Mouse (Mus musculus) embryonic facial prominence, embryonic 10.5 days (tissue): Measurements from ENCODE around the gene Zfp580. TPM values are rescaled to one million over a fixed set of nuclear protein-coding genes. Genes with fewer than 3 reads are reported as not detected.
"Not testable (repeated sequence)": the region's sequence is repeated elsewhere in the genome, so short reads cannot be mapped to it uniquely, and the experiment has no call there.

Experiments used
- DNase-seq: peaks from one replicate; pipeline ENCODE4 v3.0.0-alpha.2; 2017; ENCODE audit warnings: low spot score
- H3K27ac ChIP-seq: fragments of 300-500 bp; sonication (generic); replicated peaks from 2 replicates; pipeline ENCODE4 v1.5.1; 2016; ENCODE audit warnings: mild to moderate bottlenecking
- H3K27me3 ChIP-seq: fragments of 300-500 bp; sonication (generic); replicated peaks from 2 replicates; pipeline ENCODE4 v1.6.1; 2016; ENCODE audit warnings: low read depth, mild to moderate bottlenecking; ENCODE audit not compliant: poor library complexity, severe bottlenecking
- H3K36me3 ChIP-seq: fragments of 300-500 bp; sonication (generic); replicated peaks from 2 replicates; pipeline ENCODE4 v1.6.1; 2016; ENCODE audit warnings: mild to moderate bottlenecking, moderate library complexity
- H3K4me1 ChIP-seq: fragments of 300-500 bp; sonication (generic); 2 replicates; pipeline ENCODE4 v1.6.1; 2016
- H3K4me3 ChIP-seq: fragments of 300-500 bp; sonication (generic); 2 replicates; pipeline ENCODE4 v1.5.1; 2016; ENCODE audit warnings: mild to moderate bottlenecking, moderate library complexity
- H3K9me3 ChIP-seq: fragments of 300-500 bp; sonication (generic); 2 replicates; pipeline ENCODE4 v1.6.1; 2016; ENCODE audit warnings: mild to moderate bottlenecking
- WGBS: fragments of 180-500 bp; shearing (Covaris S2); methylation state at CpG from one replicate; pipeline ENCODE4 v1.1.7; 2016; 5-methylcytosine and 5-hydroxymethylcytosine counted together
- polyA plus RNA-seq: library from polyadenylated mRNA; unstranded; fragments of >200 nt; fragmentation: Nextera tagmentation; extraction: Ambion mirVana; gene quantifications from 2 replicates; pipeline ENCODE4 v1.2.1, GENCODE M21; 2016

Zfp580 gene
- polyA plus RNA-seq, 1 experiment from 2014 or later, result 33.9 TPM

GRCm38 (mm10) chr7:5019576-5019975 lies 31.8 kb upstream of the Zfp580 start:
- Histone ChIP-seq H3K27ac (peak overlapping the region; percentile 98), H3K4me3 (peak overlapping the region; percentile 93), H3K4me1 (peaks cover 27% of the 10 kb centered on the region), H3K36me3 (peaks cover 46% of the 10 kb centered on the region)
- H3K9me3 ChIP-seq, H3K27me3 ChIP-seq, DNase-seq: not testable (repeated sequence)
- 29% methylated on average over 8 of the region's 8 CpGs for WGBS

GRCm38 (mm10) chr7:5020000-5020681 lies 31.2 kb upstream of the Zfp580 start, which contains the start of the genes Zfp865 and Ccdc106:
Gene Zfp865, plus strand, starts transcription at chr7:5020376.
Gene Ccdc106, plus strand, starts transcription at chr7:5020553.
- Histone ChIP-seq H3K9me3 (peaks cover 8% of the 10 kb centered on the region; the same call in 1 of the 2 replicates), H3K4me1 (peaks cover 27% of the 10 kb centered on the region), H3K27me3 (no peaks in the 10 kb centered on the region), H3K36me3 (peaks cover 52% of the 10 kb centered on the region), H3K4me3 (peak within 1 kb of the TSS; percentile 93), H3K27ac (peak within 1 kb of the TSS; percentile 98)
- DNase-seq, result peak; percentile 100
- WGBS, result under 1% methylated on average over 49 of the region's 49 CpGs

GRCm38 (mm10) chr7:5020685-5021084 lies 30.7 kb upstream of the Zfp580 start:
- no peak for DNase-seq
- Histone ChIP-seq H3K27me3 (no peaks in the 10 kb centered on the region), H3K27ac (peak overlapping the region; percentile 98), H3K4me1 (peaks cover 27% of the 10 kb centered on the region), H3K4me3 (peak overlapping the region; percentile 93), H3K9me3 (peaks cover 8% of the 10 kb centered on the region; the same call in 1 of the 2 replicates), H3K36me3 (peaks cover 57% of the 10 kb centered on the region)
- 0% methylated on average over 15 of the region's 15 CpGs for WGBS

- H3K27me3 ChIP-seq, result no peaks in the 10 kb centered on the region
- peaks cover 62% of the 10 kb centered on the region for H3K36me3 ChIP-seq
- WGBS, result 52% methylated on average over 5 of the region's 5 CpGs
- no peak for DNase-seq
- H3K9me3 ChIP-seq, result peaks cover 8% of the 10 kb centered on the region; the same call in 1 of the 2 replicates
- H3K4me3 ChIP-seq, result peak overlapping the region; percentile 93
- peak overlapping the region; percentile 98 for H3K27ac ChIP-seq
- peaks cover 24% of the 10 kb centered on the region for H3K4me1 ChIP-seq
Observed at GRCm38 (mm10) chr7:5021197-5021596, 30.1 kb upstream of the Zfp580 start.

GRCm38 (mm10) chr7:5029543-5029942 lies 21.8 kb upstream of the Zfp580 start:
- no peak for DNase-seq
- WGBS, result 95% methylated on average over 22 of the region's 22 CpGs
- peaks cover 53% of the 10 kb centered on the region for H3K9me3 ChIP-seq
- no peak overlapping the region for H3K27ac ChIP-seq
- no peaks in the 10 kb centered on the region; the same call in 1 of the 2 replicates for H3K27me3 ChIP-seq
- no peaks in the 10 kb centered on the region for H3K4me1 ChIP-seq
- peak overlapping the region; percentile 27 for H3K4me3 ChIP-seq
- H3K36me3 ChIP-seq, result peaks cover 100% of the 10 kb centered on the region

- Histone ChIP-seq H3K27me3 (no peaks in the 10 kb centered on the region; the same call in 1 of the 2 replicates), H3K4me3 (peak overlapping the region; percentile 27), H3K9me3 (peaks cover 55% of the 10 kb centered on the region), H3K4me1 (no peaks in the 10 kb centered on the region), H3K36me3 (peaks cover 100% of the 10 kb centered on the region), H3K27ac (no peak overlapping the region)
- 93% methylated on average over 21 of the region's 21 CpGs for WGBS
- DNase-seq, result no peak
Observed at GRCm38 (mm10) chr7:5029946-5030345, 21.4 kb upstream of the Zfp580 start.

- H3K27me3 ChIP-seq, result no peaks in the 10 kb centered on the region; the same call in 1 of the 2 replicates
- peak overlapping the region; percentile 27 for H3K4me3 ChIP-seq
- whole genome bisulfite sequencing, result 83% methylated on average over 63 of the region's 63 CpGs
- H3K36me3 ChIP-seq, result peaks cover 100% of the 10 kb centered on the region
- H3K9me3 ChIP-seq, result peaks cover 58% of the 10 kb centered on the region
- DNase-seq, result no peak
- H3K4me1 ChIP-seq, result no peaks in the 10 kb centered on the region
- H3K27ac ChIP-seq, result no peak overlapping the region
Observed at GRCm38 (mm10) chr7:5030554-5031275, 20.6 kb upstream of the Zfp580 start.

GRCm38 (mm10) chr7:5031496-5031895 lies 19.8 kb upstream of the Zfp580 start:
- Histone ChIP-seq H3K27ac (no peak overlapping the region), H3K4me1 (no peaks in the 10 kb centered on the region), H3K27me3 (no peaks in the 10 kb centered on the region; the same call in 1 of the 2 replicates), H3K36me3 (peaks cover 100% of the 10 kb centered on the region), H3K9me3 (peaks cover 61% of the 10 kb centered on the region), H3K4me3 (peak overlapping the region; percentile 27; the same call in 1 of the 2 replicates)
- 76% methylated on average over 46 of the region's 46 CpGs for WGBS
- DNase-seq, result no peak

- Histone ChIP-seq H3K9me3 (peaks cover 57% of the 10 kb centered on the region), H3K27me3 (no peaks in the 10 kb centered on the region; the same call in 1 of the 2 replicates), H3K27ac (no peak within 1 kb of the TSS), H3K4me3 (no peak within 1 kb of the TSS), H3K4me1 (no peaks in the 10 kb centered on the region), H3K36me3 (peaks cover 77% of the 10 kb centered on the region)
- no peak for DNase-seq
- WGBS, result 85% methylated on average over 3 of the region's 3 CpGs
Observed at GRCm38 (mm10) chr7:5033818-5034217, 17.5 kb upstream of the Zfp580 start, which contains the start of gene 4632433K11Rik. Gene 4632433K11Rik, plus strand, starts transcription at chr7:5034118.

GRCm38 (mm10) chr7:5035628-5036027 lies 15.7 kb upstream of the Zfp580 start:
- peaks cover 59% of the 10 kb centered on the region for H3K36me3 ChIP-seq
- peaks cover 6% of the 10 kb centered on the region; the same call in 1 of the 2 replicates for H3K4me1 ChIP-seq
- peaks cover 39% of the 10 kb centered on the region for H3K9me3 ChIP-seq
- H3K4me3 ChIP-seq, result 0 out of 2 replicates have a peak overlapping the region, but pooled peaks have one; percentile 8
- WGBS, result 95% methylated on average over 17 of the region's 17 CpGs
- no peak overlapping the region for H3K27ac ChIP-seq
- H3K27me3 ChIP-seq, result no peaks in the 10 kb centered on the region
- no peak for DNase-seq

GRCm38 (mm10) chr7:5036136-5036535 lies 15.2 kb upstream of the Zfp580 start:
- Histone ChIP-seq H3K36me3 (peaks cover 56% of the 10 kb centered on the region), H3K9me3 (peaks cover 34% of the 10 kb centered on the region), H3K27me3 (no peaks in the 10 kb centered on the region), H3K4me3 (0 out of 2 replicates have a peak overlapping the region, but pooled peaks have one; percentile 8), H3K4me1 (peaks cover 6% of the 10 kb centered on the region; the same call in 1 of the 2 replicates), H3K27ac (no peak overlapping the region)
- 93% methylated on average over 9 of the region's 9 CpGs for WGBS
- no peak for DNase-seq

- peak overlapping the region; percentile 82; the same call in 1 of the 2 replicates for H3K4me3 ChIP-seq
Observed at GRCm38 (mm10) chr7:5037026-5037425, 14.3 kb upstream of the Zfp580 start.

More at GRCm38 (mm10) chr7:5037026-5037425, 14.3 kb upstream of the Zfp580 start:
- 91% methylated on average over 7 of the region's 7 CpGs for WGBS
- Histone ChIP-seq H3K36me3 (peaks cover 52% of the 10 kb centered on the region), H3K4me1 (peaks cover 6% of the 10 kb centered on the region; the same call in 1 of the 2 replicates), H3K27me3 (no peaks in the 10 kb centered on the region), H3K9me3 (peaks cover 25% of the 10 kb centered on the region), H3K27ac (no peak overlapping the region)
- no peak for DNase-seq
